Mouse (Mus musculus): ENCODE measurements at regions not wholly inside any gene's neighbourhood (a gene's known extent, or its start where the extent isn't known, plus 50 kb on each side); places are given as distances from the start of the nearest gene placed in this dataset.

DNA sequence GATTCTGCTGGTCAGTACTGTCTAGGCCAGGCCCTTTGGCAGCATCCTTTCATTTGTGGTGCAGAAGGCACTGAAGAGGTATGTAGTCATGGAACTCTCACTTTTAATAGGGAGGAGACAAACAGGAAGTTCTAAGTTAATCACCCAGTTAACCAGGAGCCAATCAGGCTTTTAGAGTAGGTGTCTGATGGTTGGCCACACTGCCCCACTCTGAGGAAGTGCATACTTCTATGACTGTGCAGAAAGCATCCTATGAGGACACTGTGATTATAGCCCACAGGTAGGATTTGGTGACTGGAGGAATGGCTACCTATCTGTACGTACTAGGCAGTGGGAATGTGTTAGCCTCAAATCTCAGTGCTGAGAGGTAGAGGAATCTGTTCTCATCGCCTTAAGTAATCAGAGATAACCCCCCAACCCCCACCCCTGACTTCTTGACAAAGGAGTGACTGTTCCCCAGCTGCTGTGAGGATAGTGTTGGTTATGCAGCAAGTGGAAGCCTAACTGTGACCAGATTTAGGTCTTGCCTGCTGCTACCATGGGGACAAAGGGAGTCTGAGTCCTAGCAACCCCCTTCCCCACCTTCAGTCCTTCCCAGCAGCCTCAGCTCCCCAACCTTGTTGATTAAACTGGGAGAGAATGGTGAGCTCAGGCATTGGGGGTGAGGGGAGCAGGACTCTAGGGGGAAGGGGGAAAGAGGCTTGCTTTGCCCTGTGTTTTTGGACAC lies 103.3 kb upstream of the Rapgef5 start:
- WGBS: 67% methylated on average over 2 of the region's 2 CpGs
- Histone ChIP-seq H3K27me3 (no peaks in the 10 kb centered on the region), H3K4me1 (peaks cover 17% of the 10 kb centered on the region; the same call in 1 of the 2 replicates), H3K4me2 (no peak overlapping the region), H3K9me3 (replicated peaks) (no peaks in the 10 kb centered on the region), H3K36me3 (ENCODE audit: poor library complexity, severe bottlenecking) (no peaks in the 10 kb centered on the region), H3K27ac (no peak overlapping the region), H3K9ac (no peak overlapping the region), H3K4me3 (no peak overlapping the region)
- no peak for ATAC-seq

DNA sequence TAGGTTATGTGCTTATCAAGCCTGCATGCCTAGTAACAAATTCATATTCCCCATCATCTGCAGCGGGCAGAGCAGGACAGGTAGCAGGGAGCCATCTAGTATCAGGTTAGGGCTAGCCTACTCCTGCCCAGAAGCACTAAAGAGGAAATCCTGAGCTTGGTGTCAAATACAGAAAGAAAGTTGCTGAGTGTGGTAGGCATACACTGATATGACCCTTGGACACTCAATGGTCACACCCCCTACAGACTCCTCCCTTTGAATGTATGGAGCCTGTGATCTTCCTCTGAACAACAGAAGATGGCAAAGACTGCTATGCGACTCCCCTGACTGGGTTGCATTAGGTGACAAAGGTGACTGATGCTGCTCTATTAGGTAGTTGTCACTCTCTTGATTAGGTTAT lies 102.3 kb upstream of the Rapgef5 start:
- Histone ChIP-seq H3K4me3 (no peak overlapping the region), H3K9me3 (replicated peaks) (no peaks in the 10 kb centered on the region), H3K9ac (no peak overlapping the region), H3K4me2 (no peak overlapping the region), H3K27me3 (no peaks in the 10 kb centered on the region), H3K4me1 (peaks cover 17% of the 10 kb centered on the region; the same call in 1 of the 2 replicates), H3K27ac (no peak overlapping the region), H3K36me3 (ENCODE audit: poor library complexity, severe bottlenecking) (no peaks in the 10 kb centered on the region)
- WGBS: 95% methylated on average over 2 of the region's 2 CpGs
- no peak for ATAC-seq

- Histone ChIP-seq H3K36me3 (ENCODE audit: poor library complexity, severe bottlenecking) (no peaks in the 10 kb centered on the region), H3K4me2 (no peak overlapping the region), H3K27me3 (no peaks in the 10 kb centered on the region), H3K4me1 (peaks cover 17% of the 10 kb centered on the region; the same call in 1 of the 2 replicates), H3K9me3 (replicated peaks) (no peaks in the 10 kb centered on the region), H3K9ac (no peak overlapping the region), H3K4me3 (no peak overlapping the region), H3K27ac (no peak overlapping the region)
- no peak for ATAC-seq
- 82% methylated on average over 2 of the region's 2 CpGs for WGBS
Observed at GRCm38 (mm10) chr12:117415146-117415545, 101.1 kb upstream of the Rapgef5 start.

GRCm38 (mm10) chr12:117417991-117418390 lies 98.3 kb upstream of the Rapgef5 start:
- Histone ChIP-seq H3K27me3 (no peaks in the 10 kb centered on the region), H3K4me3 (no peak overlapping the region), H3K27ac (no peak overlapping the region), H3K4me1 (0 out of 2 replicates have a peak, but pooled peaks cover 4% of the 10 kb centered on the region), H3K9ac (no peak overlapping the region), H3K4me2 (no peak overlapping the region), H3K9me3 (replicated peaks) (no peaks in the 10 kb centered on the region), H3K36me3 (ENCODE audit: poor library complexity, severe bottlenecking) (no peaks in the 10 kb centered on the region)
- ATAC-seq: no peak
- 87% methylated on average over 4 of the region's 4 CpGs for WGBS

DNA sequence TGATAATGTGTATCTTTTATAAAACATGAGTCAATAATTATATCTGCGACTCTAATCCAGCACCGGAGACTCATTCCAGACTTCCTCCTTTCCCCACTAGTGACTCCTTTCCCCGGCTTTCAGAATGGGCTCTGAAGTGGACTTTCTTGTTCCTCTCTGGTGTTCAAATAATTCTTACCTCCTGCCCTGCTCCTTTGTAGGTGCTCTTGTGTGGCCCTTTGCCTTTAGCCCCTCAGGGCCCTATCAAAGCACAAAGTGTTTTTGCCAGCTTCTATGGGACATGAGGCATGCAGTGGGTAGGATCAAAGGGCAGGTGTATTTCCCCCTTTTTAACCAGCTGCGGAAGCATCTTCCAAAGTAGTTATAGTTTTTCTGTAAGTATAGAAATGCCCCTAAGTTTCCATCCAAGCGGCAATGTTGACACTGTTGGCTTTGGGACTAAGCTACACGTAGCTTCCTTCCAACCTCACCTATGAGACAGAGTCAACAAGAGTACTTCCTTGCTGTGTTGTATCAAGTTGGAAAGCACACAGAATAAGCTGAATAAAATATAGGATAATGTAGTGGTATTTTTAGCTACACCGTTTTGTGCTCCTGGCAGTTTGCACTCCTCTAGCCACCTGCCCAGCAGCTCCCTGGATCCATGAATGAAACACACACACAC lies 93.8 kb upstream of the Rapgef5 start:
- Histone ChIP-seq H3K4me2 (no peak overlapping the region), H3K36me3 (ENCODE audit: poor library complexity, severe bottlenecking) (no peaks in the 10 kb centered on the region), H3K9me3 (replicated peaks) (no peaks in the 10 kb centered on the region), H3K9ac (no peak overlapping the region), H3K4me1 (no peaks in the 10 kb centered on the region), H3K27ac (no peak overlapping the region), H3K4me3 (no peak overlapping the region), H3K27me3 (no peaks in the 10 kb centered on the region)
- ATAC-seq: no peak
- 89% methylated on average over 7 of the region's 7 CpGs for WGBS

- no peaks in the 10 kb centered on the region for H3K9me3 ChIP-seq (replicated peaks)
- no peaks in the 10 kb centered on the region for H3K27me3 ChIP-seq
- ATAC-seq: peak; percentile 38
- no peak overlapping the region for H3K27ac ChIP-seq
- H3K4me3 ChIP-seq: no peak overlapping the region
- H3K36me3 ChIP-seq (ENCODE audit: poor library complexity, severe bottlenecking): no peaks in the 10 kb centered on the region
- H3K4me1 ChIP-seq: no peaks in the 10 kb centered on the region
- WGBS: 81% methylated on average over 9 of the region's 9 CpGs
- no peak overlapping the region for H3K9ac ChIP-seq
- H3K4me2 ChIP-seq: no peak overlapping the region
Observed at GRCm38 (mm10) chr12:117425363-117426031, 90.8 kb upstream of the Rapgef5 start.

GRCm38 (mm10) chr12:117427431-117427830 lies 88.8 kb upstream of the Rapgef5 start:
- H3K27me3 ChIP-seq: no peaks in the 10 kb centered on the region
- no peak overlapping the region for H3K9ac ChIP-seq
- no peak overlapping the region for H3K4me2 ChIP-seq
- no peaks in the 10 kb centered on the region for H3K36me3 ChIP-seq (ENCODE audit: poor library complexity, severe bottlenecking)
- H3K27ac ChIP-seq: no peak overlapping the region
- H3K4me3 ChIP-seq: no peak overlapping the region
- 21% methylated on average over 1 of the region's 1 CpGs for WGBS
- no peaks in the 10 kb centered on the region for H3K9me3 ChIP-seq (replicated peaks)
- 0 out of 2 replicates have a peak, but pooled peaks have one; percentile 41 for ATAC-seq
- no peaks in the 10 kb centered on the region for H3K4me1 ChIP-seq

DNA sequence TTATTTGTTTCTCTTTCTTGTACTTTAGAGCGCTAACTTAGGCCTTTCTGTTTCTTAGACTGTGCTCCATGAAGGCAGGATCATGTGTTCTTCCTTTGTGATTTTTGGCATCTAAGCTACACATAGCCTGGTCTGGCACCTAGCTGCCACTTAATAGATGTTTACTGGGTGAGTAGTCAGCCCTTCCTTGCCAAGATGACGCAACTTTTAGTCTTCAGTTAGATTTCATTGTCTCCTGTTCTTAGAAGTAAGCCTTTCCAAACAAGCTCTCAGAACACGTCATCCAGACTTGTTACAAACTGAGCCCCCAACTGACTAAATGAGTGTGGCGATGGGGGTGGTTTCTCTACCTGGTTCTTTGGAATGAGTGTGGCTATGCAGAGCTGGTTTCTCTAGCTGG lies 85.4 kb upstream of the Rapgef5 start:
- H3K9ac ChIP-seq: no peak overlapping the region
- no peaks in the 10 kb centered on the region for H3K4me1 ChIP-seq
- no peak overlapping the region for H3K4me3 ChIP-seq
- no peak for ATAC-seq
- H3K27me3 ChIP-seq: no peaks in the 10 kb centered on the region
- whole genome bisulfite sequencing: 80% methylated on average over 4 of the region's 4 CpGs
- no peak overlapping the region for H3K4me2 ChIP-seq
- no peaks in the 10 kb centered on the region for H3K9me3 ChIP-seq (replicated peaks)
- H3K36me3 ChIP-seq (ENCODE audit: poor library complexity, severe bottlenecking): no peaks in the 10 kb centered on the region
- H3K27ac ChIP-seq: no peak overlapping the region

DNA sequence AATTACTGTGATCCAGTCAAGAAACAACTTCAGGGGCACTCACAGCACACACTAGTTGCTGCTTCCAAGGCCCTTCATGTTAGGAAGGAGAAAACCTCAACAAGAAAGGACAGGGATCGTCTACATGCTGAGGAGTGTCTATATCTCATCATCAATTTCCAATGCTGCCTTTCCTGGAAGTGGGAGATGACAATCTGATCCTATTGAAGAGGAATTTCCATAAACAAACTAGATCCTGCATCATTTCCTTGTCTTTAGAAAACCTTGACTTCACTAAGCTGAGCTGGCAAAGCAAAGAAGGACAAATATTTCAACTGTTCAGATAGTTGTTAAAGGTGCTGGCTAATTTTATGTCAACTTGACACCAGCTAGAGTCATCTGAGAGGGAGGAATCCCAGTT lies 83.5 kb upstream of the Rapgef5 start:
- 78% methylated on average over 1 of the region's 1 CpGs for whole genome bisulfite sequencing
- Histone ChIP-seq H3K4me3 (no peak overlapping the region), H3K4me1 (no peaks in the 10 kb centered on the region), H3K27me3 (no peaks in the 10 kb centered on the region), H3K9me3 (replicated peaks) (no peaks in the 10 kb centered on the region), H3K36me3 (ENCODE audit: poor library complexity, severe bottlenecking) (no peaks in the 10 kb centered on the region), H3K9ac (no peak overlapping the region), H3K4me2 (no peak overlapping the region), H3K27ac (no peak overlapping the region)
- no peak for ATAC-seq

GRCm38 (mm10) chr12:117437011-117437410 lies 79.3 kb upstream of the Rapgef5 start:
- Histone ChIP-seq H3K4me2 (no peak overlapping the region), H3K9me3 (replicated peaks) (no peaks in the 10 kb centered on the region), H3K4me3 (no peak overlapping the region), H3K4me1 (no peaks in the 10 kb centered on the region), H3K27ac (no peak overlapping the region), H3K27me3 (no peaks in the 10 kb centered on the region), H3K9ac (no peak overlapping the region), H3K36me3 (ENCODE audit: poor library complexity, severe bottlenecking) (no peaks in the 10 kb centered on the region)
- no peak for ATAC-seq
- 78% methylated on average over 4 of the region's 4 CpGs for WGBS

- no peak overlapping the region for H3K4me3 ChIP-seq
- no peak; the same call in 1 of the 2 replicates for ATAC-seq
- no peaks in the 10 kb centered on the region for H3K27me3 ChIP-seq
- no peak overlapping the region for H3K9ac ChIP-seq
- H3K27ac ChIP-seq: no peak overlapping the region
- H3K4me1 ChIP-seq: no peaks in the 10 kb centered on the region
- H3K9me3 ChIP-seq (replicated peaks): no peaks in the 10 kb centered on the region
- H3K4me2 ChIP-seq: no peak overlapping the region
- no peaks in the 10 kb centered on the region for H3K36me3 ChIP-seq (ENCODE audit: poor library complexity, severe bottlenecking)
- WGBS: 83% methylated on average over 11 of the region's 11 CpGs
Observed at GRCm38 (mm10) chr12:117439015-117439605, 77.2 kb upstream of the Rapgef5 start.
